Mouse (Mus musculus): Measurements from ENCODE around the gene Nanos3.

The Nanos3 gene

DNA sequence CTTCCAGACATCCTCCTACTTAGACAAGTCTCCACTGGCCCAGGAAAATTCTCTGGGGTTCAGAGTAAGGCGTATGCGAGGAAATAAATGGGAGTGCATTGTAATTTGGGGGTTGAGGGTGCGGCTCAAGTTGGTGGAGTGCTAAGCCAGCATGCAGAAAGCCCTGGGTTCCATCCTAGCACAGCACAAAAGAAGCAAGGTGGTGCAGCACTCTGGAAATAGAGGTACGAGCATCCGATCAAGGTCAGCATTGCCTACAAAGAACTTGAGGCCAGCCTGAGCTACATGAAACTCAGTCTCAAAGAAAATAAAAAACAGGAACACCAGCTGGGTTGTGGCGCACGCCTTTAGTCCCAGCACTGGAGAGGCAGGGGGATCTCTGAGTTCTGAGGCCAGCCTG is at the start of gene Nanos3:
TSS of gene Nanos3 (minus strand) at position 101 of the 400 bp plus-strand sequence.
- no peak for DNase-seq (ENCODE audit: low read depth)

DNA sequence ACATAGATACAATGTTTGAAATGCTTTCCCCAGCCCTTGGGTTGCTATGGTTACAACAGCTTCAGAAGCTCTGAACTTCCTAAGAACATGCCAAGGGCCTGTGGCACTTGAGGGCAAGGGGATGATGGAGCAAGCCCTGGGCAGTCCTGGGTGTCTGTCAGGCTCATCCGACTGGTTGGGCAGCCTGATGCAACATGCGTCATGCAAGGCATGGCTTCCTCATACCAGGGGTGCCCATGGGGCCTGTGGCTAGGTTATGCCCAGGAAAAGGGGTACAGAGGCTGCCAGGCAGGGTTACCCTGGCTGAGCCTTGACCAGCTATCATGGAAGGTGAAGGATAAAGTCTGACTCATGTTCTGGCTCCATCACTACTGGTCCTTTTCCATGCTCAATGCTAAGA is 48.0 kb upstream of the Nanos3 start:
- DNase-seq (ENCODE audit: low read depth): no peak

DNA sequence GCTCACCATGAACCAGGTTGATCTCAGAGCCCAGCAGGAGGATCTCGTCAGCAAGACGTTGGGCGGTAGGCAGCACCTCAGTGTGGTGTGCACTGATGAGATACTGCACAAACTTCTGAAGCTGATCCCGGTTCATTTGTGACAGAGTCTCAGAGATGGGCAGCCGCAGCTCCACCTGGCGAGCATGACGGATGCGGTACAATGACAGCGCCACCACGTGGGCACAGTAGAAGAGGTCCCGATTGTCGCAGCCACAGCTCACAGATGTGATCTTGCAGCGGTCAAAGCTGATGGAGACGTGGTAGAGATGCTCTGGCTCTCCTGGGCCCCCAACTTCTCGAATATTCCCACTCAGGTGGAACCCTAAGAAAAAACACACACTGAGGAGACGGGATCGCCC is 45.7 kb upstream of the Nanos3 start:
- DNase-seq (ENCODE audit: low read depth): no peak

- DNase-seq (ENCODE audit: low read depth): no peak
These were observed 38.5 kb upstream of the Nanos3 start for GRCm38 (mm10) chr8:84223322-84224029.

- DNase-seq (ENCODE audit: low read depth): no peak
These were observed 37.6 kb upstream of the Nanos3 start for GRCm38 (mm10) chr8:84222566-84223165.

GRCm38 (mm10) chr8:84220105-84220504 is 35.1 kb upstream of the Nanos3 start:
- DNase-seq (ENCODE audit: low read depth): no peak

GRCm38 (mm10) chr8:84218143-84218542 is 33.1 kb upstream of the Nanos3 start:
- DNase-seq (ENCODE audit: low read depth): no peak

- no peak for DNase-seq (ENCODE audit: low read depth)
These were observed 32.2 kb upstream of the Nanos3 start for GRCm38 (mm10) chr8:84217206-84217605.

GRCm38 (mm10) chr8:84213277-84213676 is 28.3 kb upstream of the Nanos3 start:
- DNase-seq (ENCODE audit: low read depth): no peak

GRCm38 (mm10) chr8:84211881-84212563 is 27.0 kb upstream of the Nanos3 start:
- DNase-seq (ENCODE audit: low read depth): no peak

DNA sequence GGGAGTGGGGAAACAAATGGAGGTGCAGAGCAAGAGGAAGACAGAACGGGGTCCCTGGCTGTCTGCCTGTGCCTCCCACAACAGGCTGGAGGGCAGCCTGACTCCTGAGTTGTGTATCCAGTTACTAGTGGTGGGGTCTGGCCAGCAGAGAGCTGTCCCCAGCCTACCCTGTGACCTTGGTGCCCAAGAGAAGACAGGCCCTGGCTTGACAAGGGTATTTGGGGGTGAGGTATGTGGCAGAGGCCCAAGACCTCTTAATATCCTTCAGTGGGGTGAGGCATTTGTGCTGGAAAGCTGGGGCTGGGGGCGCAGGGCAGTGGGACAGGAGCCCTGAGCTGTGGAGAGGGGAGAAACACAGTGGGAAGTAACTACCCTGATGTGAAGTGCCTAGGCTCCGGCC is 26.2 kb upstream of the Nanos3 start:
- no peak for DNase-seq (ENCODE audit: low read depth)

DNA sequence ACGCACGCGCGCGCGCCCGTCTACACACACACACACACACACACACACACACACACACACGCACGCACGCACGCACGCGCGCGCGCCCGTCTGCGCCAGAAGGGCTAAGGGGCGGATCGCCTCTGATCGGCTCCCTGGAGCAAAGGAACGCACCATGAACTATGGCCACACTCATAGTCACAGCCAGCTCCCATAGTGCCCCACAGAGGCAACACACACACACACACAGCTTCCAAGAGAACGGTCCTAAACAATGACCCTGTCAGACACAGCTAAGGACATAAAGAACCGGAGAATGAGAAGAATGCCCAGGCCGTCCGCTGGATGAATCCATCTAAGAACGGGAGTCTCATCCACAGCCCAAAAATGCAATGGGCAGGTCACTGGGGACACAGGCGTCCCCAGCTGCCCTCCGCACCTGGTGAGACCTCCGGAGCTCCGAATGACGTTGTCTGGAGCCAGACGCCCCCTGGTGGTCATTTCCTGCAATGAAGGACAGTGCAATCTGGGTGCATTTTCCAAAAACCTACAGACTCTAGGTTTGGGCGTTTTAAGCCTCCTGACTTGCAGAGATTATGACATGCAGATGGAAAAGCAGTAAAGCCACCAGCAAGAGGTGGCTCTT is 25.3 kb upstream of the Nanos3 start:
- no peak for DNase-seq (ENCODE audit: low read depth)

GRCm38 (mm10) chr8:84208381-84209380 is 23.7 kb upstream of the Nanos3 start:
- no peak for DNase-seq (ENCODE audit: low read depth)

DNA sequence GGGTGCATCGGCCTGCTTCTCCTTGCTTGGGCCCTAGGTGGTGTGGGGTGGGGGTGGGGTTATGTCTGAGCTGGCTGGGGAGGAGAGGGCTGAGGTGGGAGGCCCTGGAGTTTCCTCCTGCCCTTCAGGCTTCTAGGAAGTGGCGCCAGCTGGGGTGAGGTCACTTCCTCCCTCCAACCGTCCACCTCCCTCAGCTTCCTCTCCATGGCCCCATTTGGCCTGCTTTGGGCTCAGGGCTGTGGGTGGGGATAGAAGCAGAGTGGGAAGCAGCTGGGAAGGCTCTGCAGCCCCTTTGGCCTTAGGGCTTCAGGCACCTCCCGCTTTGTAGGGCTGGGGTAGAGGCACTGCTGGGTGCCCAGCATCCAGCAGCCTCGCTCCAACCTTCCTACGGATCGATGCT is 22.8 kb upstream of the Nanos3 start:
- DNase-seq (ENCODE audit: low read depth): no peak

GRCm38 (mm10) chr8:84206666-84207065 is 21.6 kb upstream of the Nanos3 start:
- DNase-seq (ENCODE audit: low read depth): no peak

DNA sequence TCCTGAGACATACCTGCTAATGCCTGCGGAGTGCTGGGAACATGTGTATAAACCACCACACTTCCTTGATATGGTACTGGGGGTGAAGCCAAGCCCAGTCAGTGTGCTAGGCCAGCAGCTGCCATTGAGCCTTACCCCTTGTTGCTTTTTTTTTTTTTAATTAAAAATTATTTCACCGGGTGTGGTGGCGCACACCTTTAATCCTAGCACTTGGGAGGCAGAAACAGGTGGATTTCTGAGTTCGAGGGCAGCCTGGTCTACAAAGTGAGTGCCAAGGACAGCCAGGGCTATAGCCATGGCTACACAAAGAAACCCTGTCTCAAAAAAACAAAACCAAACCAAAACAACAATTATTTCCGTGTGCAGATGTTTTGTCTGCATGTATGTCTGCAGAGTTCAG is 20.1 kb upstream of the Nanos3 start:
- no peak for DNase-seq (ENCODE audit: low read depth)

DNA sequence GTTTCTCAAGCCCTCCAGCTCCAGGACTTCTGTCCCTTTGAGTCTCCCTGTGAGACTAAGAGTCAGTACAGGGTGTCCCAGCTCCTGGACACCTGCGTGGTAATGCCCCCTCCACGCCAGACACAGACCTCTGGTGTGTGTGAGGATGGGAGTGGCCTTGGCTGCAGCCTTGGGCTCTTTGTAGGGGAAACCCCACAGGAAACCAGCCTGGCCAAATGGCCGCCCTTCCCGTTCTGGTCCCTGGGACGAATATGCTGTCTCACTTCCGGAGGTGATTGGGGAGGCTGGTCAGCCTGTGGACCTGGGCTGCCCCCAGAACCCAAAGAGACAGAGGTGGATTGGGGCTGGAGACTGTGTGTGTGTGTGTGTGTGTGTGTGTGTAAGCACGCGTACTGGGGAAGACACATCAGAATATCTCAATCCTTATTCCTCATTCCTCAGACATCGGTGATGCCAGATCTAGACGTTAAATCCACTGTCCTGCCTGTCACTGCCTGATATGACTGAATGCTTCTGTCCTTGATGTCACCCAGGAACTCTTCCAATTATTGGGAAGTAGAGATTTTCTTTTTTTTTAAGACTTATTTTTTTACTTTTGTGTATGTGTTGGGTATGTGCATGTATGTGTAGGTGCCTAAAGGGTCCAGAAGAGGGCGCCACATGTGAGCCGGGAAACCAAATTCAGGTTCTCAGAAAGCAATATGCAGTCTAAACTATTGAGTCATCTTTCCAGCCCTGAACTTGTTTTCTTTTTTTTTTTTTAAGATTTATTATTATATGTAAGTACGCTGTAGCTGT is 19.2 kb upstream of the Nanos3 start:
- no peak for DNase-seq (ENCODE audit: low read depth)

GRCm38 (mm10) chr8:84202938-84203917 is 18.2 kb upstream of the Nanos3 start:
- peak; percentile 84 for DNase-seq (ENCODE audit: low read depth)

- peak; percentile 89 for DNase-seq (ENCODE audit: low read depth)
These were observed 17.4 kb upstream of the Nanos3 start for GRCm38 (mm10) chr8:84202466-84202865.

Measured in fibroblast of lung, adult 2 months (primary cell).